Mouse (Mus musculus) stomach, embryonic 16.5 days (tissue): ENCODE results near the gene Zdhhc9. TPM values are rescaled to one million over a fixed set of nuclear protein-coding genes. Genes with fewer than 3 reads are reported as not detected.

Experiments
- polyA plus RNA-seq: library from polyadenylated mRNA; unstranded; fragments of >200 nt; fragmentation: Nextera tagmentation; extraction: Ambion mirVana; gene quantifications from 2 replicates; pipeline ENCODE4 v1.2.1, GENCODE M21; 2015

The Zdhhc9 gene
- polyA plus RNA-seq, 1 experiment from 2014 or later = 6.1 TPM

Other genes with a start within 250 kb of the Zdhhc9 start
- gene Apln, start 174.0 kb downstream of the Zdhhc9 start, polyA plus RNA-seq = 5.1 and 6.5 TPM in 2 replicates
- 1.3 and 1.4 TPM in 2 replicates for gene Xpnpep2, start 100.2 kb downstream of the Zdhhc9 start, polyA plus RNA-seq
- gene Sash3, start 62.4 kb downstream of the Zdhhc9 start, polyA plus RNA-seq = 4.3 and 5.0 TPM in 2 replicates
- gene Utp14a, start 48.0 kb upstream of the Zdhhc9 start, polyA plus RNA-seq = 15.2 and 17.0 TPM in 2 replicates
- 5.2 TPM in 2 replicates for gene Bcorl1, start 132.5 kb upstream of the Zdhhc9 start, polyA plus RNA-seq